Mouse (Mus musculus) central nervous system, embryonic 14 days (tissue): ENCODE data around the gene Zp3r. TPM values are rescaled to one million over a fixed set of nuclear protein-coding genes. Genes with fewer than 3 reads are reported as not detected.

Source experiments
- polyA plus RNA-seq: library from polyadenylated mRNA; depleted of rRNA; stranded (reverse); fragments of >200 nt; gene quantifications from 2 replicates; pipeline ENCODE4 v1.2.3, GENCODE M21; 2012; rRNA removed

The Zp3r gene
- polyA plus RNA-seq, result not detected in 2 replicates

DNA sequence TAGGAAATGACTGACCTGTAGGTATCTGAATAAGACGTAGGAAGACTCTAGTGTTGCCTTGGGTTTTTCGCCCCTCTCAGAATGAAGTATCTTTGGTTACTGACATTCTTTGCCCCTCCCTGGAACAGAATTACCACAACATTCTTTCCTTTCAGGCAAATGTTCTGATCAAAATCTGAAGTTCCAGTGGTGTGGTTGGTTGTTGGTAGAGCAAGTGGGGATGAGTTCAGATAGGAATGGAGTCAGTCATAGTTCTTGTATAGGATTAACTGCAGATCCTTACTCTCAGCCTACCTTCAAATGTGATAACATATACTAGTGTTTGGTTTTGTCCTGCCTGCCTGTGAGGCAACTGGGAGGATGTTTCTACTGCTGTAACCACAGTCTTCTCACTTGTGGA is at the start of gene Zp3r:
Gene Zp3r (minus strand): TSS at position 101 of the 400 bp plus-strand sequence.

DNA sequence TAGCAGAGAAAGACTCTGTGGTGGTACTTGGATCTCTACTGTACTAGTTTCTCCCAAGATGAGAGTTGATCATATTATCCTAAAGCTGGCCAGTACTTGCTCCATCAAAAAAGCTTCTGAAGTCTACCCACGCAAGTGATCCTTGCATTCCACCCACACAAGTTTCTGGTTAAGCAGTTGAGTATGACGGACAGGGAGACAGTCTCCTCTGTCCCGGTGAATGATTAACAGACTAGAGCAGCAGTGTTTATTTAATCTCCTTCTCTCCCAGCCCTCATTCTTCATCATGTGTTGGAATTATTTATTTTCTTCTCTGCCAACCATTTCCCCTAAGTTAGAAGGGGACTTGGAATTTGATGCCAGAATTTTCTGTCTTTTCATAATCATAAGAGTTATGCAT is 32.0 kb upstream of the Zp3r start, which contains the start of gene C4bp:
Gene C4bp (minus strand): TSS at position 179 of the 400 bp plus-strand sequence.

Other genes starting within 250 kb of the Zp3r start
- gene Cd55b, start 206.6 kb downstream of the Zp3r start, polyA plus RNA-seq, result not detected in 2 replicates
- gene Cd55, start 166.9 kb downstream of the Zp3r start, polyA plus RNA-seq, result 4.2 and 7.5 TPM in 2 replicates
- 0.06 TPM in 1 of 2 replicates, not detected in the other for gene C4bp, start 32.0 kb upstream of the Zp3r start, polyA plus RNA-seq
- gene Gm29427, start 86.2 kb upstream of the Zp3r start, polyA plus RNA-seq, result 0.05 and 0.06 TPM in 2 replicates
- gene Yod1, start 87.7 kb upstream of the Zp3r start, polyA plus RNA-seq, result 3.5 and 4.0 TPM in 2 replicates
- 33.3 and 34.2 TPM in 2 replicates for gene Pfkfb2, start 99.6 kb upstream of the Zp3r start, polyA plus RNA-seq
- 0.42 and 0.54 TPM in 2 replicates for gene AA986860, start 102.4 kb upstream of the Zp3r start, polyA plus RNA-seq
- gene Fcamr, start 171.3 kb upstream of the Zp3r start, polyA plus RNA-seq, result not detected in 2 replicates
- 0.02 TPM in 1 of 2 replicates, not detected in the other for gene Pigr, start 197.1 kb upstream of the Zp3r start, polyA plus RNA-seq
- 0.12 and 0.21 TPM in 2 replicates for gene Fcmr, start 236.0 kb upstream of the Zp3r start, polyA plus RNA-seq